ENCODE assay signal across 20 mouse cellular contexts in the genomic region with DNA sequence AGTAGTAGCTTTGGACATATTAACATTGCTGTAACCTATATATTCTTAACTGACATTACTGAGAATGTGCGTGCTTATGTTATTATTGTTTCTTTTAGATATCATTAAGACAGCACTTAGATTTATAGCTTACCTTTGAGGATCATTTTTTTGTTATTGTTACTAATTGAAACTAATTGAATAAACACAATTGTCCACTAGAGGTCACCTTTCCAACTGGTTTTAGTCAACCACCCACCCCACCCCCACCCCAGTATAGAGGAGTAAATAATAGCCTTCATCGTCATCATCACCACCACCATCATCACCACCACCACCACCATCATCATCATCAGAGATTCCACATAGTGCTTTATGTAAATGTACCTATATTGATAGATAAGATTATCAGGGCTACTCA.
DNase-seq lines count a peak whose midpoint lies in the region; ATAC-seq and TF ChIP-seq lines count a peak whose summit lies in the region.
"Had no signal": no experiment of that assay in that cellular context is flagged by ENCODE, and none has a peak within 500 bp of the region (broad histone marks: within the 10 kb centered on the region; RNA-seq: fewer than 3 reads in every experiment).

No protein-coding gene starts in this region.

- no peak overlapping the region for H3K4me2 ChIP-seq in hindbrain, postnatal 0 days (ENCODE audit: low read depth, low read length)
- H3K4me2 ChIP-seq in hindbrain, embryonic 13.5 days = no peak overlapping the region
- H3K4me2 ChIP-seq in liver, postnatal 0 days (ENCODE audit: low read depth, low read length) = no peak overlapping the region
- H3K4me2 ChIP-seq in liver, embryonic 12.5 days = no peak overlapping the region
- no peak overlapping the region for H3K4me2 ChIP-seq in forebrain, embryonic 14.5 days (ENCODE audit: low read length)
- H3K4me2 ChIP-seq: embryonic facial prominence, embryonic 15.5 days; limb, embryonic 15.5 days; liver, embryonic 15.5 days; midbrain, embryonic 13.5 days had no signal

- ATAC-seq in CD4-positive, CD25-positive, alpha-beta regulatory T cell, adult 4 months = no peak
- no peak for ATAC-seq in hindbrain, postnatal 0 days
- ATAC-seq in hindbrain, embryonic 13.5 days (ENCODE audit: low FRiP score) = no peak
- no peak for ATAC-seq in liver, postnatal 0 days
- ATAC-seq in liver, embryonic 12.5 days = no peak
- ATAC-seq in forebrain, embryonic 14.5 days = no peak
- ATAC-seq: midbrain, embryonic 13.5 days had no signal

- peak; percentile 6 for DNase-seq in CD4-positive, CD25-positive, alpha-beta regulatory T cell, adult 2 months (ENCODE audit: low read depth, low spot score)
- DNase-seq in hindbrain, postnatal 0 days (ENCODE audit: low spot score) = no peak
- DNase-seq in liver, postnatal 0 days = no peak
- peak; percentile 4 for DNase-seq in induced T-regulatory cell, adult 2 months (ENCODE audit: low read depth)
- DNase-seq in forebrain, embryonic 14.5 days (ENCODE audit: low spot score) = no peak
- DNase-seq: adrenal gland, adult 8-10 months; cerebellum, adult 8-10 months; kidney, adult 8-10 months; kidney, postnatal 25 days; lung, postnatal 14 days; right cerebral cortex, postnatal 14 days had no signal

- H3K27me3 ChIP-seq in hindbrain, postnatal 0 days (ENCODE audit: insufficient read depth, low read length) = no peaks in the 10 kb centered on the region
- no peaks in the 10 kb centered on the region for H3K27me3 ChIP-seq in hindbrain, embryonic 13.5 days
- no peaks in the 10 kb centered on the region for H3K27me3 ChIP-seq in liver, postnatal 0 days (ENCODE audit: insufficient read depth, low read length)
- no peaks in the 10 kb centered on the region for H3K27me3 ChIP-seq in liver, embryonic 12.5 days (replicated peaks)
- H3K27me3 ChIP-seq in forebrain, embryonic 14.5 days (replicated peaks; ENCODE audit: control insufficient read depth, insufficient read depth, low read length) = no peaks in the 10 kb centered on the region
- H3K27me3 ChIP-seq: embryonic facial prominence, embryonic 15.5 days; limb, embryonic 15.5 days; liver, embryonic 15.5 days; midbrain, embryonic 13.5 days had no signal

- H3K27ac ChIP-seq in hindbrain, postnatal 0 days = no peak overlapping the region
- H3K27ac ChIP-seq in hindbrain, embryonic 13.5 days = no peak overlapping the region
- no peak overlapping the region for H3K27ac ChIP-seq in liver, postnatal 0 days (ENCODE audit: low read depth)
- H3K27ac ChIP-seq in liver, embryonic 12.5 days = no peak overlapping the region
- H3K27ac ChIP-seq in forebrain, embryonic 14.5 days (ENCODE audit: low read depth, low read length) = no peak overlapping the region
- H3K27ac ChIP-seq: embryonic facial prominence, embryonic 15.5 days; heart, embryonic 10.5 days; hindbrain, embryonic 10.5 days; limb, embryonic 15.5 days; liver, embryonic 15.5 days; midbrain, embryonic 13.5 days had no signal

- TF ChIP-seq EP300 in liver, postnatal 0 days (IDR thresholded peaks at IDR 0.05; ENCODE audit: low read depth) = no peak

- H3K9ac ChIP-seq in hindbrain, postnatal 0 days (replicated peaks; ENCODE audit: low read length) = no peak overlapping the region
- no peak overlapping the region for H3K9ac ChIP-seq in hindbrain, embryonic 13.5 days
- no peak overlapping the region for H3K9ac ChIP-seq in liver, postnatal 0 days (replicated peaks)
- no peak overlapping the region for H3K9ac ChIP-seq in liver, embryonic 12.5 days
- no peak overlapping the region for H3K9ac ChIP-seq in forebrain, embryonic 14.5 days (ENCODE audit: low read length)
- H3K9ac ChIP-seq: embryonic facial prominence, embryonic 15.5 days; limb, embryonic 15.5 days; liver, embryonic 15.5 days; midbrain, embryonic 13.5 days had no signal

- no peaks in the 10 kb centered on the region for H3K4me1 ChIP-seq in hindbrain, postnatal 0 days (ENCODE audit: insufficient read depth, low read length)
- H3K4me1 ChIP-seq in hindbrain, embryonic 13.5 days (replicated peaks) = peaks cover 29% of the 10 kb centered on the region
- no peaks in the 10 kb centered on the region for H3K4me1 ChIP-seq in liver, postnatal 0 days (ENCODE audit: insufficient read depth)
- no peaks in the 10 kb centered on the region for H3K4me1 ChIP-seq in liver, embryonic 12.5 days
- H3K4me1 ChIP-seq in forebrain, embryonic 14.5 days (ENCODE audit: control insufficient read depth, insufficient read depth, low read length) = peaks cover 15% of the 10 kb centered on the region
- H3K4me1 ChIP-seq: embryonic facial prominence, embryonic 15.5 days; limb, embryonic 15.5 days; liver, embryonic 15.5 days had no signal

- no peaks in the 10 kb centered on the region for H3K9me3 ChIP-seq in hindbrain, postnatal 0 days (ENCODE audit: low read length)
- no peaks in the 10 kb centered on the region for H3K9me3 ChIP-seq in hindbrain, embryonic 13.5 days
- no peaks in the 10 kb centered on the region for H3K9me3 ChIP-seq in liver, postnatal 0 days (ENCODE audit: low read length)
- no peaks in the 10 kb centered on the region for H3K9me3 ChIP-seq in liver, embryonic 12.5 days (replicated peaks)
- no peaks in the 10 kb centered on the region for H3K9me3 ChIP-seq in forebrain, embryonic 14.5 days (replicated peaks; ENCODE audit: control insufficient read depth, low read length)
- H3K9me3 ChIP-seq: embryonic facial prominence, embryonic 15.5 days; heart, embryonic 10.5 days; hindbrain, embryonic 10.5 days; limb, embryonic 15.5 days; liver, embryonic 15.5 days; midbrain, embryonic 13.5 days had no signal

- no peaks in the 10 kb centered on the region for H3K36me3 ChIP-seq in hindbrain, postnatal 0 days (ENCODE audit: insufficient read depth, low read length)
- no peaks in the 10 kb centered on the region for H3K36me3 ChIP-seq in hindbrain, embryonic 13.5 days
- no peaks in the 10 kb centered on the region for H3K36me3 ChIP-seq in liver, postnatal 0 days (replicated peaks; ENCODE audit: insufficient read depth, low read length)
- no peaks in the 10 kb centered on the region for H3K36me3 ChIP-seq in liver, embryonic 12.5 days
- no peaks in the 10 kb centered on the region for H3K36me3 ChIP-seq in forebrain, embryonic 14.5 days (ENCODE audit: control insufficient read depth, insufficient read depth, low read length)
- H3K36me3 ChIP-seq: embryonic facial prominence, embryonic 15.5 days; heart, embryonic 10.5 days; hindbrain, embryonic 10.5 days; limb, embryonic 15.5 days; liver, embryonic 15.5 days; midbrain, embryonic 13.5 days had no signal

- H3K4me3 ChIP-seq in hindbrain, postnatal 0 days (ENCODE audit: low read length) = no peak overlapping the region
- no peak overlapping the region for H3K4me3 ChIP-seq in hindbrain, embryonic 13.5 days
- H3K4me3 ChIP-seq in liver, postnatal 0 days (ENCODE audit: low read depth, low read length) = no peak overlapping the region
- no peak overlapping the region for H3K4me3 ChIP-seq in liver, embryonic 12.5 days
- H3K4me3 ChIP-seq in forebrain, embryonic 14.5 days (ENCODE audit: low read depth, low read length) = no peak overlapping the region
- H3K4me3 ChIP-seq: embryonic facial prominence, embryonic 15.5 days; heart, embryonic 10.5 days; hindbrain, embryonic 10.5 days; limb, embryonic 15.5 days; liver, embryonic 15.5 days; midbrain, embryonic 13.5 days had no signal

- 62% methylated on average over 2 of the region's 2 CpGs for WGBS in hindbrain, postnatal 0 days
- WGBS in hindbrain, embryonic 13.5 days = 67% methylated on average over 2 of the region's 2 CpGs
- 62% methylated on average over 2 of the region's 2 CpGs for WGBS in liver, postnatal 0 days (ENCODE audit: insufficient replicate concordance)
- WGBS in liver, embryonic 12.5 days (ENCODE audit: insufficient replicate concordance) = 56% methylated on average over 2 of the region's 2 CpGs
- 80% methylated on average over 2 of the region's 2 CpGs for WGBS in forebrain, embryonic 14.5 days

- peak; percentile 27 for TF ChIP-seq CTCF in hindbrain, postnatal 0 days (IDR thresholded peaks at IDR 0.05; ENCODE audit: low read depth)
- peak; percentile 28; the same call in 1 of the 2 replicates for TF ChIP-seq CTCF in liver, postnatal 0 days (IDR thresholded peaks at IDR 0.05; ENCODE audit: low read depth)

Comparison
In these comparisons a context has a peak if more than half of its experiments do, and no peak if none do; other contexts are left out.
1. DNase-seq: peak in CD4-positive, CD25-positive, alpha-beta regulatory T cell, adult 2 months (single experiment) and induced T-regulatory cell, adult 2 months (single experiment); none in hindbrain, postnatal 0 days (single experiment), liver, postnatal 0 days (single experiment) and forebrain, embryonic 14.5 days (single experiment).